Mouse (Mus musculus) MEL (cell line): ENCODE data around the gene Slc4a4. TPM values are rescaled to one million over a fixed set of nuclear protein-coding genes. Genes with fewer than 3 reads are reported as not detected.

Source experiments
- DNase-seq: peaks from one replicate; pipeline ENCODE4 v3.0.0; 2011; ENCODE audit warnings: low read depth, low spot score
- H3K27ac ChIP-seq: 2 replicates; pipeline ENCODE4 v1.5.1; 2012; ENCODE audit warnings: low read depth, mild to moderate bottlenecking, control low read depth, low read length, moderate library complexity; ENCODE audit not compliant: control insufficient read depth
- H3K27me3 ChIP-seq, 2 experiments: fragments of 150-350 bp in 1 of 2; sonication (generic) in 1 of 2; 2 replicates each; pipeline ENCODE4 v1.6.1; 2012; ENCODE audit warnings: low read length in 2 of 2, mild to moderate bottlenecking in 2 of 2, improper control_type of control experiment in 1 of 2, moderate library complexity in 1 of 2; ENCODE audit not compliant: insufficient read depth in 2 of 2, control insufficient read depth in 1 of 2
- H3K36me3 ChIP-seq, 2 experiments: 2 replicates each; pipeline ENCODE4 v1.6.1; 2012 to 2014; ENCODE audit warnings: low read length in 2 of 2, improper control_type of control experiment in 1 of 2, inconsistent platforms in 1 of 2, mild to moderate bottlenecking in 1 of 2; ENCODE audit not compliant: insufficient read depth in 2 of 2, control insufficient read depth in 1 of 2
- H3K4me1 ChIP-seq, 2 experiments: fragments of 150-350 bp in 1 of 2; sonication (generic) in 1 of 2; 2 replicates each; pipeline ENCODE4 v1.6.1; 2012; ENCODE audit warnings: low read length in 2 of 2, improper control_type of control experiment in 1 of 2, mild to moderate bottlenecking in 1 of 2; ENCODE audit not compliant: insufficient read depth in 2 of 2, control insufficient read depth in 1 of 2
- H3K4me3 ChIP-seq, 2 experiments: fragments of 150-350 bp in 1 of 2; sonication (generic) in 1 of 2; 2 replicates each; pipeline ENCODE4 v1.5.1; 2012; ENCODE audit warnings: low read depth in 2 of 2, low read length in 2 of 2, mild to moderate bottlenecking in 2 of 2, moderate library complexity in 2 of 2, control low read depth in 1 of 2, improper control_type of control experiment in 1 of 2; ENCODE audit not compliant: control insufficient read depth in 1 of 2, insufficient read depth in 1 of 2
- H3K79me2 ChIP-seq: 2 replicates; pipeline ENCODE4 v1.6.1; 2012; ENCODE audit warnings: mild to moderate bottlenecking, low read length, moderate library complexity; ENCODE audit not compliant: control insufficient read depth, poor library complexity, insufficient read depth
- H3K9ac ChIP-seq: 2 replicates; pipeline ENCODE4 v1.6.1; 2012; ENCODE audit warnings: low read depth, mild to moderate bottlenecking, control low read depth, low read length, moderate library complexity; ENCODE audit not compliant: control insufficient read depth, poor library complexity, severe bottlenecking
- H3K9me3 ChIP-seq: fragments of 150-350 bp; sonication (generic); replicated peaks from 2 replicates; pipeline ENCODE4 v1.6.1; 2012; ENCODE audit warnings: mild to moderate bottlenecking, low read length, improper control_type of control experiment, moderate library complexity; ENCODE audit not compliant: insufficient read depth
- BHLHE40 ChIP-seq: IDR thresholded peaks from 2 replicates; pipeline ENCODE4 v1.6.1; 2012; ENCODE audit warnings: low read depth, mild to moderate bottlenecking, inconsistent platforms, low read length, improper control_type of control experiment, borderline replicate concordance
- GABPA ChIP-seq: IDR thresholded peaks from 2 replicates; pipeline ENCODE4 v1.6.1; 2012; ENCODE audit warnings: low read depth, mild to moderate bottlenecking, inconsistent platforms, low read length, improper control_type of control experiment, moderate library complexity
- GATA1 ChIP-seq: IDR thresholded peaks from 2 replicates; pipeline ENCODE4 v1.6.1; 2011; ENCODE audit warnings: low read depth, low read length, improper control_type of control experiment
- HCFC1 ChIP-seq: IDR thresholded peaks from 2 replicates; pipeline ENCODE4 v1.6.1; 2012; ENCODE audit warnings: low read depth, mild to moderate bottlenecking, inconsistent platforms, low read length, improper control_type of control experiment, moderate library complexity
- MAFK ChIP-seq: IDR thresholded peaks from 2 replicates; pipeline ENCODE4 v1.6.1; 2011; ENCODE audit warnings: low read depth, mild to moderate bottlenecking, low read length, improper control_type of control experiment, borderline replicate concordance
- MAZ ChIP-seq: IDR thresholded peaks from 2 replicates; pipeline ENCODE4 v1.6.1; 2012; ENCODE audit warnings: low read depth, mild to moderate bottlenecking, inconsistent platforms, low read length, improper control_type of control experiment
- MXI1 ChIP-seq: IDR thresholded peaks from 2 replicates; pipeline ENCODE4 v1.6.1; 2011; ENCODE audit warnings: mild to moderate bottlenecking, low read depth, low read length, improper control_type of control experiment
- MYB ChIP-seq: IDR thresholded peaks from 2 replicates; pipeline ENCODE4 v1.6.1; 2011; ENCODE audit warnings: mild to moderate bottlenecking, low read depth, low read length, improper control_type of control experiment
- MYC ChIP-seq: IDR thresholded peaks from 2 replicates; pipeline ENCODE4 v1.6.1; 2011; ENCODE audit warnings: low read depth, mild to moderate bottlenecking, low read length, improper control_type of control experiment, moderate library complexity
- POLR2AphosphoS2 ChIP-seq: IDR thresholded peaks from 2 replicates; pipeline ENCODE4 v1.6.1; 2011; ENCODE audit warnings: low read length, improper control_type of control experiment
- SIN3A ChIP-seq: IDR thresholded peaks from 2 replicates; pipeline ENCODE4 v1.6.1; 2012; ENCODE audit warnings: low read length, improper control_type of control experiment, inconsistent platforms
- UBTF ChIP-seq: IDR thresholded peaks from 2 replicates; pipeline ENCODE4 v1.6.1; 2012; ENCODE audit warnings: low read depth, mild to moderate bottlenecking, inconsistent platforms, low read length, improper control_type of control experiment, moderate library complexity, borderline replicate concordance; ENCODE audit not compliant: insufficient read depth
- USF2 ChIP-seq, 2 experiments: IDR thresholded peaks; 2 replicates each; pipeline ENCODE4 v1.6.1; 2011 to 2012; ENCODE audit warnings: improper control_type of control experiment in 2 of 2, low read length in 2 of 2, borderline replicate concordance in 1 of 2, inconsistent platforms in 1 of 2, low read depth in 1 of 2, mild to moderate bottlenecking in 1 of 2; ENCODE audit not compliant: insufficient read depth in 1 of 2
- ZNF384 ChIP-seq: IDR thresholded peaks from 2 replicates; pipeline ENCODE4 v1.6.1; 2012; ENCODE audit warnings: low read depth, mild to moderate bottlenecking, inconsistent platforms, low read length, improper control_type of control experiment
- polyA plus RNA-seq, 2 experiments: library from polyadenylated mRNA; stranded (reverse) in 1 of 2; unstranded in 1 of 2; fragments of >175 nt in 1 of 2; fragments of >200 nt in 1 of 2; gene quantifications; 2 replicates each; pipeline versions ENCODE4 v1.2.1 to v1.2.4; 2012; ENCODE audit warnings: low replicate concordance in 2 of 2, low read depth in 1 of 2; ENCODE audit not compliant: insufficient read length in 2 of 2, insufficient read depth in 1 of 2, missing spikeins in 1 of 2
- total RNA-seq: library from RNA; depleted of rRNA; stranded (reverse); fragments of 300-350 nt; gene quantifications from 2 replicates; pipeline ENCODE4 v1.2.3, GENCODE M21; 2012

Gene Slc4a4
- total and polyA plus RNA-seq, 3 experiments, result not detected

- Histone ChIP-seq H3K79me2 (no peaks in the 10 kb centered on the region), H3K27me3 (no peaks in the 10 kb centered on the region), H3K27ac (no peak overlapping the region), H3K4me1 (no peaks in the 10 kb centered on the region), H3K4me3 (no peak overlapping the region), H3K9me3 (no peaks in the 10 kb centered on the region), H3K36me3 (no peaks in the 10 kb centered on the region), H3K9ac (no peak overlapping the region)
- DNase-seq, result no peak
- no peak for TF ChIP-seq MAZ
- TF ChIP-seq USF2 (IDR thresholded peaks at IDR 0.05; ENCODE audit: borderline replicate concordance in 1 of 2, insufficient read depth in 1 of 2, low read depth in 1 of 2, low read length in 2 of 2), result no peak
- no peak for TF ChIP-seq MYC
- TF ChIP-seq UBTF, result no peak
- TF ChIP-seq HCFC1, result no peak
- TF ChIP-seq MXI1, result no peak
Measured at GRCm38 (mm10) chr5:89141761-89142160, 255.1 kb downstream of the Slc4a4 start.

GRCm38 (mm10) chr5:89146276-89146675, 259.7 kb downstream of the Slc4a4 start:
- Histone ChIP-seq H3K4me1 (no peaks in the 10 kb centered on the region), H3K4me3 (no peak overlapping the region), H3K9me3 (no peaks in the 10 kb centered on the region), H3K36me3 (no peaks in the 10 kb centered on the region), H3K27ac (no peak overlapping the region), H3K9ac (no peak overlapping the region), H3K27me3 (no peaks in the 10 kb centered on the region), H3K79me2 (no peaks in the 10 kb centered on the region)
- DNase-seq, result no peak
- TF ChIP-seq BHLHE40 (no peak), MYB (no peak)

- H3K4me1 ChIP-seq, result no peaks in the 10 kb centered on the region
- H3K27ac ChIP-seq, result no peak overlapping the region
- no peaks in the 10 kb centered on the region for H3K27me3 ChIP-seq
- H3K4me3 ChIP-seq, result no peak overlapping the region
- no peaks in the 10 kb centered on the region for H3K9me3 ChIP-seq
- no peak overlapping the region for H3K9ac ChIP-seq
- no peak for DNase-seq
- no peaks in the 10 kb centered on the region for H3K36me3 ChIP-seq
- no peaks in the 10 kb centered on the region for H3K79me2 ChIP-seq
- TF ChIP-seq GATA1 (no peak), ZNF384 (no peak), POLR2AphosphoS2 (no peak), SIN3A (no peak), MAFK (no peak), GABPA (no peak), HCFC1 (no peak)
- TF ChIP-seq, all 39 proteins: peak for 0
Measured at GRCm38 (mm10) chr5:89147282-89147790, 260.7 kb downstream of the Slc4a4 start.
